Mouse (Mus musculus): ENCODE data around the gene Gzmd.

Gene Gzmd

GRCm38 (mm10) chr14:56082016-56082415 lies 50.4 kb downstream of the Gzmd start:
- no peak for DNase-seq (ENCODE audit: low spot score in 2 of 2)
